8 mouse cellular contexts compared by ENCODE assay signal in the genomic region with DNA sequence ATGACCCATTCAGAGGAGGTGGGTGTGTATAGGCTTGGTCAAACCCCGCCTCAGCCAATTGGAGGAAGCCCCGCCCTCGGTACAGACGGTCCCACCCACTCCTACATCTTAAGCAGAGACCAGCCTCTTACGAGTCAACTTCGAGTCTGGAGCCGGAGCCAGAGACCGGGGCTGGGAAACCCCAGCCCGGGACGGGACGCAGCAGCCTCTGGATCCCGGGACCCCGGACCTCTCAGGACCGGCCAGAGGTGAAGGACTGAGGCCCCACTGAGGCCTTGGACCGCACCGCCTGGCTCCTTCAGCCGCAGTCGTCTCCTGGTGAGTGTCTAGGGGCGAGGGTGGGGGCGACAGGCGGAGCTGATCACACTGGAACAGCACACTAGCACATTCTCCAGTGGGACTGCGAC. TPM values are rescaled to one million over a fixed set of nuclear protein-coding genes. Genes with fewer than 3 reads are reported as not detected.
DNase-seq lines count a peak whose midpoint lies in the region; ATAC-seq and TF ChIP-seq lines count a peak whose summit lies in the region.

A gene (plus strand): TSS at position 111 of the 407 bp plus-strand sequence.
A gene (plus strand): TSS at position 159 of the 407 bp plus-strand sequence.

- H3K4me1 ChIP-seq in intestine, embryonic 14.5 days (replicated peaks; ENCODE audit: control insufficient read depth, insufficient read depth, low read length), result peaks cover 31% of the 10 kb centered on the region

- H3K9ac ChIP-seq in intestine, embryonic 14.5 days (ENCODE audit: low read length), result peak within 1 kb of the TSS; percentile 78

- no peak for TF ChIP-seq CTCF in Patski (IDR thresholded peaks at IDR 0.05)

- H3K4me2 ChIP-seq in intestine, embryonic 14.5 days (ENCODE audit: low read length), result peak within 1 kb of the TSS; percentile 57

- no peaks in the 10 kb centered on the region for H3K9me3 ChIP-seq in intestine, embryonic 14.5 days (ENCODE audit: control insufficient read depth, low read length)

- peak within 1 kb of the TSS; percentile 64 for H3K4me3 ChIP-seq in intestine, embryonic 14.5 days (ENCODE audit: low read depth, low read length)

- 1% methylated on average over 22 of the region's 22 CpGs for WGBS in intestine, embryonic 14.5 days

- intact Hi-C loops in left cerebral cortex, postnatal 10 days (cut with DNase I), result no loop called here

- in situ Hi-C loops in Patski (cut with MboI; ENCODE audit: low pct_unique_long_range_greater_than_20kb), result no loop called here

- POLR2A ChIA-PET in Patski (lab: Charles Lee), result no interaction called here

- peak; percentile 59 for DNase-seq in Patski (ENCODE audit: low read depth, low spot score)
- peak; percentile 77 for DNase-seq in embryo, embryonic 11.5 days (ENCODE audit: low read depth, low spot score)
- peak; percentile 88 for DNase-seq in gastrocnemius, postnatal 25 days
- peak; percentile 91 for DNase-seq in intestine, embryonic 14.5 days (ENCODE audit: low spot score)
- peak; percentile 68 to 92 for DNase-seq in left cerebral cortex, postnatal 10 days (ENCODE audit: extremely low spot score in 1 of 2, low spot score in 2 of 2)
- peak; percentile 75 for DNase-seq in right cerebral cortex, postnatal 25 days
- no peak for DNase-seq in cerebellum, adult 9-11 months

- H3K27ac ChIP-seq in intestine, embryonic 14.5 days (ENCODE audit: low read depth), result peak within 1 kb of the TSS; percentile 88

- 0 out of 2 replicates have a peak, but pooled peaks cover 13% of the 10 kb centered on the region for H3K36me3 ChIP-seq in intestine, embryonic 14.5 days (ENCODE audit: control insufficient read depth, insufficient read depth, low read length)

- ATAC-seq in Patski, result peak; percentile 70
- peak; percentile 91 for ATAC-seq in intestine, embryonic 14.5 days (replicated peaks; ENCODE audit: low FRiP score, low TSS enrichment, low read depth)
- ATAC-seq in megakaryocyte progenitor cell, adult 5-6 weeks (replicated peaks; ENCODE audit: poor library complexity), result peak; percentile 85

- no peaks in the 10 kb centered on the region for H3K27me3 ChIP-seq in Patski
- H3K27me3 ChIP-seq in intestine, embryonic 14.5 days (replicated peaks; ENCODE audit: control insufficient read depth, insufficient read depth, low read length), result no peaks in the 10 kb centered on the region

- CTCF ChIA-PET in Patski (lab: Charles Lee), result interaction anchor here (3.5 kb wide), 1 partner anchor 28 kb away, joined by 18 read pairs; no protein-coding TSS in a partner anchor

RNA-seq across cellular contexts. Expression of the first gene that starts in this region (rescaled TPM):
- 74.5 TPM for polyA plus RNA-seq in Patski (2021)
- total RNA-seq in gastrocnemius, postnatal 25 days (2021), result 1 to 10 TPM; 4.6 to 4.8 TPM
- 15.9 and 17.1 TPM in 2 replicates for polyA plus RNA-seq in intestine, embryonic 14.5 days (2014; fragmentation: Nextera tagmentation; extraction: Ambion mirVana)
- total RNA-seq in left cerebral cortex, postnatal 10 days (2021), result 1 to 10 TPM; 5.1 to 6.4 TPM
- total RNA-seq in megakaryocyte progenitor cell, adult 5-6 weeks (2015), result 0.07 and 0.49 TPM in 2 replicates
- 0.17 and 0.34 TPM in 2 replicates for total RNA-seq in megakaryocyte progenitor cell, adult 5-6 weeks (2017)

RNA-seq across cellular contexts. Expression of the second gene that starts in this region (rescaled TPM):
- polyA plus RNA-seq in Patski (2021), result 84.4 TPM
- 10 to 100 TPM; 91.1 to 93.8 TPM for total RNA-seq in gastrocnemius, postnatal 25 days (2021)
- 71.6 and 75.3 TPM in 2 replicates for polyA plus RNA-seq in intestine, embryonic 14.5 days (2014; fragmentation: Nextera tagmentation; extraction: Ambion mirVana)
- total RNA-seq in left cerebral cortex, postnatal 10 days (2021), result 10 to 100 TPM; 58.7 to 59.0 TPM
- 24.6 and 26.3 TPM in 2 replicates for total RNA-seq in megakaryocyte progenitor cell, adult 5-6 weeks (2015)
- total RNA-seq in megakaryocyte progenitor cell, adult 5-6 weeks (2017), result 59.5 and 71.1 TPM in 2 replicates
